Mouse (Mus musculus) forebrain, embryonic 14.5 days (tissue): ENCODE data around the gene Unk. TPM values are rescaled to one million over a fixed set of nuclear protein-coding genes. Genes with fewer than 3 reads are reported as not detected.
"Not testable (repeated sequence)": the region's sequence is repeated elsewhere in the genome, so short reads cannot be mapped to it uniquely, and the experiment has no call there.

Source experiments
- ATAC-seq: fragments of 200-750 bp; cut with Nextera tagmentation; 2 replicates; pipeline ENCODE4 v1.8.0; 2017; ENCODE audit warnings: mild to moderate bottlenecking, moderate library complexity
- DNase-seq: peaks from one replicate; pipeline ENCODE4 v3.0.0-alpha.2; 2015; ENCODE audit warnings: low spot score
- H3K27ac ChIP-seq: fragments of 300-500 bp; sonication (generic); 2 replicates; pipeline ENCODE4 v1.5.1; 2014; ENCODE audit warnings: low read depth, mild to moderate bottlenecking, control low read depth, low read length, moderate library complexity
- H3K27me3 ChIP-seq: fragments of 300-500 bp; sonication (generic); replicated peaks from 2 replicates; pipeline ENCODE4 v1.6.1; 2014; ENCODE audit warnings: low read length, control low read depth, mixed read lengths; ENCODE audit not compliant: control insufficient read depth, insufficient read depth
- H3K36me3 ChIP-seq: fragments of 300-500 bp; sonication (generic); 2 replicates; pipeline ENCODE4 v1.6.1; 2014; ENCODE audit warnings: low read length, control low read depth; ENCODE audit not compliant: control insufficient read depth, insufficient read depth
- H3K4me1 ChIP-seq: fragments of 300-500 bp; sonication (generic); 2 replicates; pipeline ENCODE4 v1.6.1; 2014; ENCODE audit warnings: antibody characterized with exemption, low read length, control low read depth; ENCODE audit not compliant: control insufficient read depth, insufficient read depth
- H3K4me2 ChIP-seq: fragments of 300-500 bp; sonication (generic); 2 replicates; pipeline ENCODE4 v1.6.1; 2014; ENCODE audit warnings: mild to moderate bottlenecking, control low read depth, low read length
- H3K4me3 ChIP-seq: fragments of 300-500 bp; sonication (generic); 2 replicates; pipeline ENCODE4 v1.5.1; 2014; ENCODE audit warnings: low read depth, low read length, control low read depth
- H3K9ac ChIP-seq: fragments of 300-500 bp; sonication (generic); 2 replicates; pipeline ENCODE4 v1.6.1; 2014; ENCODE audit warnings: mild to moderate bottlenecking, low read length, control low read depth, moderate library complexity
- H3K9me3 ChIP-seq: fragments of 300-500 bp; sonication (generic); replicated peaks from 2 replicates; pipeline ENCODE4 v1.6.1; 2016; ENCODE audit warnings: low read length, control low read depth, mixed read lengths; ENCODE audit not compliant: control insufficient read depth
- WGBS: fragments of 180-500 bp; shearing (Covaris S2); extraction: QIAGEN DNeasy Blood & Tissue Kit; methylation state at CpG from one replicate; pipeline ENCODE4 v1.1.7; 2014; 5-methylcytosine and 5-hydroxymethylcytosine counted together
- polyA plus RNA-seq: library from polyadenylated mRNA; unstranded; fragments of >200 nt; fragmentation: Nextera tagmentation; extraction: Ambion mirVana; gene quantifications from 2 replicates; pipeline ENCODE4 v1.2.1, GENCODE M21; 2014

Unk gene
- polyA plus RNA-seq, 1 experiment from 2014 or later = 23.4 TPM

- Histone ChIP-seq H3K9me3 (no peaks in the 10 kb centered on the region), H3K4me3 (no peak overlapping the region)
- DNase-seq = no peak
Observed at GRCm38 (mm10) chr11:116018106-116018505, 12.0 kb upstream of the Unk start.

GRCm38 (mm10) chr11:116018867-116019266 is 11.3 kb upstream of the Unk start:
- not testable (repeated sequence) for H3K27ac ChIP-seq, H3K4me3 ChIP-seq, H3K4me2 ChIP-seq, ATAC-seq, H3K4me1 ChIP-seq, H3K27me3 ChIP-seq, DNase-seq, H3K9ac ChIP-seq, H3K9me3 ChIP-seq
- 88% methylated on average over 4 of the region's 4 CpGs for WGBS
- peaks cover 24% of the 10 kb centered on the region; the same call in 1 of the 2 replicates for H3K36me3 ChIP-seq

More at GRCm38 (mm10) chr11:116018106-116018505, 12.0 kb upstream of the Unk start:
- WGBS = 29% methylated on average over 6 of the region's 6 CpGs
- Histone ChIP-seq H3K36me3 (peaks cover 20% of the 10 kb centered on the region; the same call in 1 of the 2 replicates), H3K4me2 (no peak overlapping the region), H3K4me1 (peaks cover 7% of the 10 kb centered on the region; the same call in 1 of the 2 replicates), H3K9ac (no peak overlapping the region), H3K27ac (no peak overlapping the region), H3K27me3 (no peaks in the 10 kb centered on the region)
- no peak for ATAC-seq

- Histone ChIP-seq H3K9ac (no peak overlapping the region), H3K9me3 (no peaks in the 10 kb centered on the region), H3K4me3 (no peak overlapping the region), H3K4me1 (peaks cover 7% of the 10 kb centered on the region; the same call in 1 of the 2 replicates), H3K27ac (no peak overlapping the region), H3K4me2 (no peak overlapping the region), H3K36me3 (peaks cover 24% of the 10 kb centered on the region; the same call in 1 of the 2 replicates), H3K27me3 (no peaks in the 10 kb centered on the region)
- DNase-seq = no peak
- no peak for ATAC-seq
- WGBS = 75% methylated on average over 1 of the region's 1 CpGs
Observed at GRCm38 (mm10) chr11:116019360-116019791, 10.7 kb upstream of the Unk start.

- 73% methylated on average over 2 of the region's 2 CpGs for WGBS
- no peak overlapping the region for H3K4me3 ChIP-seq
- no peak overlapping the region for H3K27ac ChIP-seq
- no peaks in the 10 kb centered on the region for H3K9me3 ChIP-seq
- ATAC-seq = no peak
- DNase-seq = no peak
- H3K4me1 ChIP-seq = peaks cover 7% of the 10 kb centered on the region; the same call in 1 of the 2 replicates
- H3K27me3 ChIP-seq = no peaks in the 10 kb centered on the region
- H3K4me2 ChIP-seq = no peak overlapping the region
- H3K9ac ChIP-seq = no peak overlapping the region
- H3K36me3 ChIP-seq = peaks cover 24% of the 10 kb centered on the region; the same call in 1 of the 2 replicates
Observed at GRCm38 (mm10) chr11:116019976-116020411, 10.1 kb upstream of the Unk start.

GRCm38 (mm10) chr11:116020519-116020922 is 9.6 kb upstream of the Unk start:
- no peak for ATAC-seq
- Histone ChIP-seq H3K36me3 (peaks cover 24% of the 10 kb centered on the region; the same call in 1 of the 2 replicates), H3K4me2 (no peak overlapping the region), H3K4me3 (no peak overlapping the region), H3K27ac (no peak overlapping the region), H3K27me3 (no peaks in the 10 kb centered on the region), H3K9ac (no peak overlapping the region), H3K4me1 (peaks cover 7% of the 10 kb centered on the region; the same call in 1 of the 2 replicates), H3K9me3 (no peaks in the 10 kb centered on the region)
- 42% methylated on average over 1 of the region's 1 CpGs for WGBS
- no peak for DNase-seq

GRCm38 (mm10) chr11:116021328-116022220 is 8.5 kb upstream of the Unk start:
- DNase-seq (no peak), ATAC-seq (no peak)
- Histone ChIP-seq H3K4me1 (peaks cover 7% of the 10 kb centered on the region; the same call in 1 of the 2 replicates), H3K27ac (no peak overlapping the region), H3K4me3 (peak overlapping the region; percentile 7; the same call in 1 of the 2 replicates), H3K27me3 (no peaks in the 10 kb centered on the region), H3K9me3 (no peaks in the 10 kb centered on the region), H3K36me3 (peaks cover 24% of the 10 kb centered on the region; the same call in 1 of the 2 replicates), H3K9ac (no peak overlapping the region), H3K4me2 (peak overlapping the region; percentile 66)
- 77% methylated on average over 6 of the region's 6 CpGs for WGBS

- Histone ChIP-seq H3K27ac (no peak overlapping the region), H3K36me3 (peaks cover 24% of the 10 kb centered on the region; the same call in 1 of the 2 replicates), H3K4me2 (peak overlapping the region; percentile 66), H3K9me3 (no peaks in the 10 kb centered on the region), H3K9ac (peak overlapping the region; percentile 9; the same call in 1 of the 2 replicates), H3K27me3 (no peaks in the 10 kb centered on the region), H3K4me3 (peak overlapping the region; percentile 29), H3K4me1 (peaks cover 7% of the 10 kb centered on the region; the same call in 1 of the 2 replicates)
- 59% methylated on average over 4 of the region's 4 CpGs for WGBS
- no peak for DNase-seq
- ATAC-seq = no peak
Observed at GRCm38 (mm10) chr11:116022256-116022780, 7.8 kb upstream of the Unk start.

GRCm38 (mm10) chr11:116023074-116023770 is 6.9 kb upstream of the Unk start:
- H3K9me3 ChIP-seq, H3K4me1 ChIP-seq, ATAC-seq, H3K27me3 ChIP-seq, DNase-seq: not testable (repeated sequence)
- Histone ChIP-seq H3K4me2 (peak overlapping the region; percentile 66), H3K36me3 (peaks cover 24% of the 10 kb centered on the region; the same call in 1 of the 2 replicates), H3K4me3 (peak overlapping the region; percentile 98), H3K9ac (peak overlapping the region; percentile 100), H3K27ac (peak overlapping the region; percentile 99)
- 6% methylated on average over 18 of the region's 18 CpGs for WGBS
